20 mouse cellular contexts compared by ENCODE assay signal in genomic region chr11:83406391-83406790, GRCm38 (mm10). TPM values are rescaled to one million over a fixed set of nuclear protein-coding genes. Genes with fewer than 3 reads are reported as not detected.
"Had no signal": no experiment of that assay in that cellular context is flagged by ENCODE, and none has a peak within 500 bp of the region (broad histone marks: within the 10 kb centered on the region; RNA-seq: fewer than 3 reads in every experiment).

No protein-coding gene starts in this region.

- H3K4me2 ChIP-seq: neural tube, embryonic 13.5 days; neural tube, embryonic 15.5 days; stomach, embryonic 15.5 days had no signal

- H3K27me3 ChIP-seq: neural tube, embryonic 13.5 days; neural tube, embryonic 15.5 days; stomach, embryonic 15.5 days had no signal

- H3K9ac ChIP-seq: neural tube, embryonic 13.5 days; neural tube, embryonic 15.5 days; stomach, embryonic 15.5 days had no signal

- DNase-seq: retina, postnatal 1 day; right cerebral cortex, adult 18-20 months; right cerebral cortex, postnatal 14 days; right cerebral cortex, postnatal 25 days; right cerebral cortex, postnatal 4 days; spleen, adult 18-20 months; thymus, adult 18-20 months; thymus, adult 2 months; thymus, postnatal 14 days; thymus, postnatal 25 days; thymus, postnatal 36 days; thymus, postnatal 4 days had no signal

- H3K9me3 ChIP-seq: neural tube, embryonic 13.5 days; neural tube, embryonic 15.5 days; stomach, embryonic 15.5 days had no signal

- H3K27ac ChIP-seq: neural tube, embryonic 13.5 days; neural tube, embryonic 15.5 days; stomach, embryonic 15.5 days; stomach, postnatal 0 days had no signal

- H3K4me3 ChIP-seq: neural tube, embryonic 13.5 days; neural tube, embryonic 15.5 days; stomach, embryonic 15.5 days had no signal

RNA-seq across cellular contexts. Expression of gene Gas2l2, which starts 22.9 kb away (rescaled TPM):
- total RNA-seq: neutrophil, adult 5-6 weeks had no signal
- polyA plus RNA-seq: spleen, adult 2 months; stomach, embryonic 14.5 days; stomach, embryonic 15.5 days; testis, adult 2 months had no signal

RNA-seq across cellular contexts. Expression of gene 1700020L24Rik, which starts 31.1 kb away (rescaled TPM):
- polyA plus RNA-seq: neural tube, embryonic 13.5 days had no signal

RNA-seq across cellular contexts. Expression of gene Mmp28, which starts 56.5 kb away (rescaled TPM):
- total RNA-seq: neutrophil, adult 5-6 weeks had no signal
